Mouse (Mus musculus) C2C12 (cell line): ENCODE measurements at regions not wholly inside any gene's neighbourhood (a gene's known extent, or its start where the extent isn't known, plus 50 kb on each side); places are given as distances from the start of the nearest gene placed in this dataset.

ENCODE experiments used
- H3K27me3 ChIP-seq: one replicate; pipeline ENCODE4 v1.6.1; 2011; ENCODE audit not compliant: control insufficient read depth, insufficient read depth, insufficient read length
- H3K36me3 ChIP-seq: one replicate; pipeline ENCODE4 v1.6.1; 2011; ENCODE audit not compliant: control insufficient read depth, insufficient read depth
- H3K4me3 ChIP-seq: one replicate; pipeline ENCODE4 v1.5.1; 2011; ENCODE audit warnings: mild to moderate bottlenecking, control low read depth; ENCODE audit not compliant: poor library complexity, insufficient read depth, severe bottlenecking
- H3K79me2 ChIP-seq: one replicate; pipeline ENCODE4 v1.6.1; 2011; ENCODE audit not compliant: control insufficient read depth, insufficient read depth
- H3K79me3 ChIP-seq: one replicate; pipeline ENCODE4 v1.6.1; 2011; ENCODE audit warnings: low read depth, control low read depth
- H3ac ChIP-seq: one replicate; pipeline ENCODE3; 2011; ENCODE audit warnings: low read depth; ENCODE audit not compliant: control insufficient read depth, insufficient read length
- CEBPB ChIP-seq: IDR thresholded peaks from one replicate; pipeline ENCODE4 v1.6.1; 2011; ENCODE audit warnings: low read depth, mild to moderate bottlenecking, control low read depth, moderate library complexity
- CTCF ChIP-seq: IDR thresholded peaks from one replicate; pipeline ENCODE4 v1.5.1; 2011; ENCODE audit not compliant: control insufficient read depth, insufficient read depth, insufficient read length
- FOSL1 ChIP-seq: IDR thresholded peaks from one replicate; pipeline ENCODE4 v1.8.0; 2011; ENCODE audit warnings: mild to moderate bottlenecking, low read length; ENCODE audit not compliant: poor library complexity, insufficient read depth, severe bottlenecking
- MAX ChIP-seq: IDR thresholded peaks from one replicate; pipeline ENCODE4 v1.6.1; 2011; ENCODE audit warnings: mild to moderate bottlenecking, control low read depth
- MYOD1 ChIP-seq: IDR thresholded peaks from one replicate; pipeline ENCODE4 v1.6.1; 2011; ENCODE audit warnings: low read depth; ENCODE audit not compliant: control insufficient read depth, insufficient read length
- MYOG ChIP-seq: IDR thresholded peaks from one replicate; pipeline ENCODE4 v1.6.1; 2011; ENCODE audit not compliant: control insufficient read depth, insufficient read length; ENCODE audit errors: extremely low read depth
- USF1 ChIP-seq: IDR thresholded peaks from one replicate; pipeline ENCODE4 v1.6.1; 2011; ENCODE audit warnings: low read depth, mild to moderate bottlenecking, control low read depth, moderate library complexity

- no peak overlapping the region for H3K4me3 ChIP-seq
- H3K79me3 ChIP-seq, result no peaks in the 10 kb centered on the region
- no peak overlapping the region for H3ac ChIP-seq
- H3K36me3 ChIP-seq, result no peaks in the 10 kb centered on the region
- no peaks in the 10 kb centered on the region for H3K79me2 ChIP-seq
- H3K27me3 ChIP-seq, result no peaks in the 10 kb centered on the region
- no peak for TF ChIP-seq USF1
Observed at GRCm38 (mm10) chr1:149734241-149734640, 226.8 kb downstream of the Pla2g4a start.

GRCm38 (mm10) chr1:149715171-149715570, 245.9 kb downstream of the Pla2g4a start:
- Histone ChIP-seq H3K36me3 (no peaks in the 10 kb centered on the region), H3ac (no peak overlapping the region), H3K79me2 (no peaks in the 10 kb centered on the region), H3K4me3 (no peak overlapping the region), H3K27me3 (no peaks in the 10 kb centered on the region), H3K79me3 (no peaks in the 10 kb centered on the region)
- TF ChIP-seq CEBPB (no peak), CTCF (no peak), MAX (no peak), USF1 (no peak), FOSL1 (no peak), MYOG (no peak), MYOD1 (no peak)

GRCm38 (mm10) chr1:149712330-149712729, 248.8 kb downstream of the Pla2g4a start:
- no peaks in the 10 kb centered on the region for H3K36me3 ChIP-seq
- TF ChIP-seq CEBPB (no peak), MYOD1 (no peak), MAX (no peak), USF1 (no peak), CTCF (no peak), MYOG (no peak), FOSL1 (no peak)
- H3K4me3 ChIP-seq, result no peak overlapping the region
- no peaks in the 10 kb centered on the region for H3K27me3 ChIP-seq
- no peaks in the 10 kb centered on the region for H3K79me2 ChIP-seq
- H3K79me3 ChIP-seq, result no peaks in the 10 kb centered on the region
- H3ac ChIP-seq, result no peak overlapping the region

GRCm38 (mm10) chr1:149705223-149705622, 255.9 kb downstream of the Pla2g4a start:
- no peaks in the 10 kb centered on the region for H3K27me3 ChIP-seq
- peak; percentile 8 for TF ChIP-seq MYOD1
- TF ChIP-seq USF1, result no peak
- H3ac ChIP-seq, result no peak overlapping the region
- no peak overlapping the region for H3K4me3 ChIP-seq
- no peaks in the 10 kb centered on the region for H3K79me2 ChIP-seq
- H3K79me3 ChIP-seq, result no peaks in the 10 kb centered on the region
- no peaks in the 10 kb centered on the region for H3K36me3 ChIP-seq

- Histone ChIP-seq H3K36me3 (no peaks in the 10 kb centered on the region), H3K4me3 (no peak overlapping the region), H3K79me3 (no peaks in the 10 kb centered on the region), H3ac (no peak overlapping the region), H3K27me3 (no peaks in the 10 kb centered on the region), H3K79me2 (no peaks in the 10 kb centered on the region)
- no peak for TF ChIP-seq MAX
- no peak for TF ChIP-seq MYOG
- no peak for TF ChIP-seq USF1
- no peak for TF ChIP-seq MYOD1
- no peak for TF ChIP-seq FOSL1
- TF ChIP-seq CTCF, result no peak
- TF ChIP-seq CEBPB, result no peak
Observed at GRCm38 (mm10) chr1:149699411-149699810, 261.7 kb downstream of the Pla2g4a start.

- Histone ChIP-seq H3ac (no peak overlapping the region), H3K79me3 (no peaks in the 10 kb centered on the region), H3K79me2 (no peaks in the 10 kb centered on the region), H3K27me3 (no peaks in the 10 kb centered on the region), H3K36me3 (no peaks in the 10 kb centered on the region), H3K4me3 (no peak overlapping the region)
- TF ChIP-seq USF1 (no peak), MYOD1 (no peak), CTCF (no peak), FOSL1 (no peak), CEBPB (no peak)
Observed at GRCm38 (mm10) chr1:149674166-149674565, 286.9 kb downstream of the Pla2g4a start.
